Mouse (Mus musculus) liver, embryonic 11.5 days (tissue): ENCODE data around the gene Ppp2ca. TPM values are rescaled to one million over a fixed set of nuclear protein-coding genes. Genes with fewer than 3 reads are reported as not detected.

Experiments used
- ATAC-seq: fragments of 200-750 bp; cut with Nextera tagmentation; replicated peaks from 2 replicates; pipeline ENCODE4 v1.8.0; 2017; ENCODE audit warnings: moderate number of reproducible peaks, mild to moderate bottlenecking, moderate TSS enrichment, moderate library complexity; ENCODE audit not compliant: low FRiP score
- DNase-seq: peaks from one replicate; pipeline ENCODE4 v3.0.0-alpha.2; 2017; ENCODE audit warnings: low spot score
- H3K27ac ChIP-seq: fragments of 300-500 bp; sonication (generic); 2 replicates; pipeline ENCODE4 v1.5.1; 2014; ENCODE audit warnings: mild to moderate bottlenecking, low read depth, low read length, control low read depth
- H3K27me3 ChIP-seq: fragments of 300-500 bp; sonication (generic); replicated peaks from 2 replicates; pipeline ENCODE4 v1.6.1; 2014; ENCODE audit warnings: low read length, mixed read lengths; ENCODE audit not compliant: control insufficient read depth, insufficient read depth
- H3K36me3 ChIP-seq: fragments of 300-500 bp; sonication (generic); 2 replicates; pipeline ENCODE4 v1.6.1; 2014; ENCODE audit warnings: mild to moderate bottlenecking, low read length, moderate library complexity, mixed read lengths; ENCODE audit not compliant: control insufficient read depth, insufficient read depth
- H3K4me1 ChIP-seq: fragments of 300-500 bp; sonication (generic); replicated peaks from 2 replicates; pipeline ENCODE4 v1.6.1; 2014; ENCODE audit warnings: low read length, mixed read lengths; ENCODE audit not compliant: control insufficient read depth, insufficient read depth
- H3K4me2 ChIP-seq: fragments of 300-500 bp; sonication (generic); 2 replicates; pipeline ENCODE4 v1.6.1; 2014; ENCODE audit warnings: mild to moderate bottlenecking, control low read depth, moderate library complexity
- H3K4me3 ChIP-seq: fragments of 300-500 bp; sonication (generic); 2 replicates; pipeline ENCODE4 v1.5.1; 2014; ENCODE audit warnings: low read depth, low read length, control low read depth
- H3K9ac ChIP-seq: fragments of 300-500 bp; sonication (generic); 2 replicates; pipeline ENCODE4 v1.6.1; 2014; ENCODE audit warnings: low read depth, low read length, control low read depth
- H3K9me3 ChIP-seq: fragments of 300-500 bp; sonication (generic); 2 replicates; pipeline ENCODE4 v1.6.1; 2016; ENCODE audit warnings: low read length, inconsistent platforms, mixed read lengths; ENCODE audit not compliant: control insufficient read depth
- WGBS: fragments of 180-500 bp; shearing (Covaris S2); extraction: QIAGEN DNeasy Blood & Tissue Kit; methylation state at CpG from one replicate; pipeline ENCODE4 v1.1.7; 2014; 5-methylcytosine and 5-hydroxymethylcytosine counted together
- polyA plus RNA-seq: library from polyadenylated mRNA; unstranded; fragments of >200 nt; fragmentation: Nextera tagmentation; extraction: Ambion mirVana; gene quantifications from 2 replicates; pipeline ENCODE4 v1.2.1, GENCODE M21; 2014

Ppp2ca gene
- polyA plus RNA-seq = 69.4 and 76.3 TPM in 2 replicates

DNA sequence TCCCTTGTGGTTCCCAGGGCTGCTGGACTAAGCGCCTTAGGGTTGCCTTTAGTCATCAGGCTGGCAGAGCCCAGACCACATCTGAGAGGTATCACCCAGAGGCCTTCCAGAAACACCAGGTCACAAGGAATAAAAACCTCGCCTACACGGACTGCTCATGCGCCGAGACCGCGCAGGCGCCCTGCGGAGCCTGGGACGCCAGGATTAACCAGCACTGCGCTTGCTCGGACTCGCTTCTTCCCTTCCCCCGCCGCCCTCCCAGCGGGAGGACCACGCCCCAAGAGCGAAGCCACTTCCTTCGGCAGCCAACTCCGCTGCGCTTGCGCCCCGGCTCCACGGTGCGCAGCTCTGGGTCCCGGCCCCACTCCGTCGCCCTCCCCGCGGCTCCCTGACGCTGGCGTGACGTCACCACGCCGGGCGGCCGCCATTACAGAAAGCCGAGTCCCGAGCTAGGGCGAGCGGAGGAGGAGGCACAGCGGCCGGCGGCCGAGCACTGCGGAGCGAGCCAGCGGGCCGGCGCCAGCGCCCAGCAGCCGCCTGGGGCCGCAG is at the start of gene Ppp2ca:
Gene Ppp2ca (plus strand): TSS at position 284 of the 549 bp plus-strand sequence.
- Histone ChIP-seq H3K27ac (peak within 1 kb of the TSS; percentile 98), H3K4me3 (peak within 1 kb of the TSS; percentile 93), H3K9me3 (no peaks in the 10 kb centered on the region), H3K36me3 (no peaks in the 10 kb centered on the region), H3K27me3 (no peaks in the 10 kb centered on the region), H3K9ac (peak within 1 kb of the TSS; percentile 99), H3K4me2 (peak within 1 kb of the TSS; percentile 79), H3K4me1 (peaks cover 30% of the 10 kb centered on the region)
- ATAC-seq (peak; percentile 97), DNase-seq (peak; percentile 95)
- WGBS = under 1% methylated on average over 52 of the region's 53 CpGs

DNA sequence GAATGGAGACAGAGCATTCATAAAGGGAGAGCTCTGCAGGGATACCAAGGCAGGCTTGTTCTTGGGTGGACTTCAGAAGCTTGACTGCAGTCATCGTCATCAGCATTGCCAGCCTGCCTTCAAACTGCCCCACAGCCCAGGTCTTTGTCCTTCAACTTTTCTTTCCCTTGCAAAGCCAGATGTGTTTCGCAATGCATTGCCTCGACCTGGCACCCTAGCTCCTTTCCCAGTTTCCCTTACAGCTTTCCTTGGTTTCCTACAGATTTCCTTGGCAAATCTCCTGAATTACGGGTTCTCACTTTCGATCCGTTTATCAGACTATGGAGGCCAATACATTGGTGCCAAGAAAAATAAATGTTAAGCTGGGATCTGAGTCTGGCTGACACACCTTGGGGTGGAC is 45.1 kb upstream of the Ppp2ca start:
- 83% methylated on average over 6 of the region's 6 CpGs for WGBS

DNA sequence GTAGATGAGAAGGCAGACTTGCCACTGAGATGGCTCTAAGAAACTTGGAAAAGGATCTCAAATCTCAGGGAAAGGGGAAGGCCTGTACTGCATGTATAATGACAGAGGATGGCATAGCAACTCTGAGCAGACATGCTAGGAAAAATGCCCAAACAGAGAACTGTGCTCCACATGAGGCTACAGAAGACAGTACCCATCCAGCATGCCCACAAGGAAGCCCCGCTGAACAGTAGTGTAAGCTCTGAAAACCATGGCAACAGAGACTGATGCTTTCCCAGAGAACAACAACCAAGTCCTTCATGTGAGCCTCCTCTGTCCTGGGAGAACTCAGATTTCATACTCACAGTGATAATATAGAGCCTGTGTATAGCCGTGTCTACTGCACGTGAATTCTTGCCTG is 43.8 kb upstream of the Ppp2ca start:
- no peaks in the 10 kb centered on the region for H3K27me3 ChIP-seq
- ATAC-seq (no peak), DNase-seq (no peak)
- H3K9ac ChIP-seq = no peak overlapping the region
- no peaks in the 10 kb centered on the region for H3K4me1 ChIP-seq
- no peak overlapping the region for H3K4me2 ChIP-seq
- 82% methylated on average over 3 of the region's 3 CpGs for WGBS
- no peaks in the 10 kb centered on the region for H3K9me3 ChIP-seq
- H3K27ac ChIP-seq = no peak overlapping the region
- no peaks in the 10 kb centered on the region for H3K36me3 ChIP-seq
- H3K4me3 ChIP-seq = no peak overlapping the region

More for the DNA sequence above, 45.1 kb upstream of the Ppp2ca start:
- Histone ChIP-seq H3K27me3 (no peaks in the 10 kb centered on the region), H3K9me3 (no peaks in the 10 kb centered on the region), H3K9ac (no peak overlapping the region), H3K4me3 (no peak overlapping the region), H3K4me1 (no peaks in the 10 kb centered on the region), H3K36me3 (no peaks in the 10 kb centered on the region), H3K27ac (no peak overlapping the region), H3K4me2 (no peak overlapping the region)
- no peak for ATAC-seq
- DNase-seq = no peak

GRCm38 (mm10) chr11:52056198-52056597 is 42.3 kb upstream of the Ppp2ca start:
- DNase-seq (no peak), ATAC-seq (no peak)
- Histone ChIP-seq H3K4me2 (no peak overlapping the region), H3K27me3 (no peaks in the 10 kb centered on the region), H3K4me3 (no peak overlapping the region), H3K27ac (no peak overlapping the region), H3K4me1 (no peaks in the 10 kb centered on the region), H3K36me3 (no peaks in the 10 kb centered on the region), H3K9ac (no peak overlapping the region), H3K9me3 (no peaks in the 10 kb centered on the region)
- 65% methylated on average over 5 of the region's 5 CpGs for WGBS

DNA sequence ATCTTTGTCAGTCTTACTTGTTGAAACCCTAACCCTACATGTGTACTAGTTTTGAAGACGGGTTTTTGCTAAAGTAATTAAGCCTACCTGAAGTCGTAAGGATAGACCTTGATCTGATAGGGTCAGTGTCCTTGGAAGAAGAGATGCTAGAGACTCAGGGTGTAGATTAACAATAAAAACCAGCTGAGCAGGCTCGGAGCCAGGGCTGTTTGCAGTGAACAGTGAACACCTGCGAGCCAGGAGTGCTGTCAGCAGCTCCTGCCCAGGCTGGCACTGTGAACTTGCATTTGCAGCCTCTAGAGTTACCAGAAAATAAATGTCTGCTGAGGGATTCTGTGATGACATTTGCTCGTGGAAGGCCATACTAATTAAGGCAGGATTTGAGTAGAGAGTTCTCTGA is 39.5 kb upstream of the Ppp2ca start:
- no peaks in the 10 kb centered on the region for H3K27me3 ChIP-seq
- H3K9ac ChIP-seq = no peak overlapping the region
- ATAC-seq (no peak), DNase-seq (no peak)
- H3K36me3 ChIP-seq = no peaks in the 10 kb centered on the region
- H3K4me2 ChIP-seq = no peak overlapping the region
- WGBS = 67% methylated on average over 5 of the region's 5 CpGs
- H3K4me3 ChIP-seq = no peak overlapping the region
- no peaks in the 10 kb centered on the region for H3K4me1 ChIP-seq
- H3K9me3 ChIP-seq = no peaks in the 10 kb centered on the region
- no peak overlapping the region for H3K27ac ChIP-seq

DNA sequence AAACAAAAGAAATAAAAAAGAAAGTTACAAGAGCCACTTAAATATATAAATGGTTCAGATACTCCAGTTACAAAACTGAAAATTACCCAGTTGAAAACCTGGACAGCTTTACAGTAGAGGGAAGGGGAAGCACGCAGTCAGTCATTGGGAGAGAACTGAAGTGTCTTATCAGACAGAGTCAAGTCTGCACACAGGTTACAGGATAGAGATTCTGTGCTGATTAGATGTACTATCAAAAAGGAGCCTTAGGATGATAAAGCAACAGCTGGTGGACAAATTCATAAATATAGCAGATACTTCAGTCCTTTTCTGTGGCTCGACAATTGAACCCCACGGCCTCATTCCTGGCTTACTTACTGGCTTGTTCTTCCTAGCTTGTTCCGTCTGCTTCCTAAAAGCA is 38.2 kb upstream of the Ppp2ca start:
- DNase-seq = no peak
- Histone ChIP-seq H3K36me3 (no peaks in the 10 kb centered on the region), H3K27ac (no peak overlapping the region), H3K4me3 (no peak overlapping the region), H3K9ac (no peak overlapping the region), H3K27me3 (no peaks in the 10 kb centered on the region), H3K9me3 (no peaks in the 10 kb centered on the region), H3K4me2 (no peak overlapping the region), H3K4me1 (no peaks in the 10 kb centered on the region)
- 82% methylated on average over 4 of the region's 4 CpGs for WGBS
- no peak for ATAC-seq

DNA sequence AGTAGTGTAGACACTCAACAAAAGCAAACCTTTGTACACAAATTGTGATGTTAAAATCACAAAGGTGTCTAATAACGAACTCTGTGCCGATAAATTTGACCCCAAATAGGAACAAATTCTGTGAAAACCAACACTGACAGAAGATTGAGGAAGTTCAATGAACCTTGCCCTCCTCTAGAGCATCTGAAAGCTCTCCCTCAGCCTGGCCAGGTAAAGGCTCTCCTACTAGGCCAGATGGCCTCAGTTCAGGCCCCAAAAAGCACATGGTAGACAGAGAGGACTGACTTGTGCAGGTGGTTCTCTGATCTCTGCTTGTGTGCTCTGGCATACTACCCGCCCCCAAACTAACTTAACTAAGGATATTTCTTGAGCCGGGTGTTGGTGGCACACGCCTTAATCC is 36.1 kb upstream of the Ppp2ca start:
- H3K4me3 ChIP-seq = no peak overlapping the region
- no peaks in the 10 kb centered on the region for H3K27me3 ChIP-seq
- DNase-seq = no peak
- WGBS = 87% methylated on average over 5 of the region's 5 CpGs
- no peak overlapping the region for H3K9ac ChIP-seq
- H3K4me2 ChIP-seq = no peak overlapping the region
- H3K36me3 ChIP-seq = no peaks in the 10 kb centered on the region
- no peak overlapping the region for H3K27ac ChIP-seq
- H3K9me3 ChIP-seq = no peaks in the 10 kb centered on the region
- ATAC-seq = no peak
- peaks cover 2% of the 10 kb centered on the region; the same call in 1 of the 2 replicates for H3K4me1 ChIP-seq

- Histone ChIP-seq H3K27ac (no peak overlapping the region), H3K4me3 (no peak overlapping the region), H3K9ac (no peak overlapping the region), H3K9me3 (no peaks in the 10 kb centered on the region), H3K4me1 (peaks cover 2% of the 10 kb centered on the region; the same call in 1 of the 2 replicates), H3K27me3 (no peaks in the 10 kb centered on the region), H3K4me2 (no peak overlapping the region), H3K36me3 (no peaks in the 10 kb centered on the region)
- ATAC-seq (no peak), DNase-seq (no peak)
- WGBS = 41% methylated on average over 3 of the region's 3 CpGs
These were observed 34.1 kb upstream of the Ppp2ca start for GRCm38 (mm10) chr11:52064398-52064797.

- Histone ChIP-seq H3K4me1 (peaks cover 2% of the 10 kb centered on the region; the same call in 1 of the 2 replicates), H3K27me3 (no peaks in the 10 kb centered on the region), H3K27ac (no peak overlapping the region), H3K4me3 (0 out of 2 replicates have a peak overlapping the region, but pooled peaks have one; percentile 21), H3K9ac (no peak overlapping the region), H3K36me3 (no peaks in the 10 kb centered on the region), H3K9me3 (no peaks in the 10 kb centered on the region), H3K4me2 (peak overlapping the region; percentile 57)
- WGBS = 7% methylated on average over 5 of the region's 5 CpGs
- no peak for DNase-seq
- ATAC-seq = no peak
These were observed 32.6 kb upstream of the Ppp2ca start for GRCm38 (mm10) chr11:52065841-52066240.
